8 mouse cellular contexts compared by ENCODE assay signal in the genomic region with DNA sequence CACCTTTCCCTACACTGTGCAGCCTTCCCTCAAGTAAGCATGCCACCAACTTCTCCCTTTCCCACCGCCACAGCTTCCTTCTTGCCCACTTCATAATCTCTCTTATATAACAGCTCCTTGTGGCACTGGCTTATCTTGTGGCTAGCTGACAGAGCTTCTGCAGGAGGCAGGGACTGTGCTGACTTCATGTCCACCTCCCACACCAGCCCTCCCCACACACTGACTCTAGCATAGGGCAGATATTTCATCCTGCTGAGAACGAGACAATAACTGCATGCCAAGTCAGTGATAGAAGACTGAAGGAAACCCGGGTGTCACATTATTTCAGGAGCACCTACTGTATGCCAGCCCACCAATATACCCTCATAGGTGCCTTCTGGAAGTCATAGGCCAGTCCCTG. TPM values are rescaled to one million over a fixed set of nuclear protein-coding genes. Genes with fewer than 3 reads are reported as not detected.
A peak's percentile ranks its signal among the peaks of the same experiment; 100 is the strongest.
DNase-seq lines count a peak whose midpoint lies in the region; ATAC-seq and TF ChIP-seq lines count a peak whose summit lies in the region.
"Had no signal": no experiment of that assay in that cellular context is flagged by ENCODE, and none has a peak within 500 bp of the region (broad histone marks: within the 10 kb centered on the region; RNA-seq: fewer than 3 reads in every experiment).

No protein-coding gene starts in this region.

- no peak for ATAC-seq in hindbrain, embryonic 16.5 days
- no peak for ATAC-seq in hindbrain, embryonic 11.5 days (ENCODE audit: low FRiP score)
- peak; percentile 9; the same call in 1 of the 2 replicates for ATAC-seq in liver, embryonic 15.5 days (ENCODE audit: insufficient read depth)
- ATAC-seq in forebrain, postnatal 0 days = no peak

- no peak for DNase-seq in hindbrain, embryonic 11.5 days (ENCODE audit: low spot score)
- peak; percentile 82 for DNase-seq in brain, adult 2 months (ENCODE audit: low read depth, low spot score)
- no peak for DNase-seq in embryonic facial prominence, embryonic 10.5 days (ENCODE audit: low spot score)
- DNase-seq in layer of hippocampus, adult 9-11 months = no peak
- DNase-seq in forebrain, postnatal 0 days = no peak
- DNase-seq: thymus, postnatal 4 days had no signal

- no peak overlapping the region for H3K4me2 ChIP-seq in hindbrain, embryonic 16.5 days (ENCODE audit: low read length)
- H3K4me2 ChIP-seq in hindbrain, embryonic 11.5 days (replicated peaks; ENCODE audit: low read depth, low read length) = no peak overlapping the region
- peak overlapping the region; percentile 90 for H3K4me2 ChIP-seq in liver, embryonic 15.5 days
- H3K4me2 ChIP-seq in forebrain, postnatal 0 days (ENCODE audit: low read depth) = no peak overlapping the region

- no peaks in the 10 kb centered on the region for H3K27me3 ChIP-seq in hindbrain, embryonic 16.5 days (replicated peaks; ENCODE audit: control insufficient read depth, insufficient read depth, low read length)
- H3K27me3 ChIP-seq in hindbrain, embryonic 11.5 days (ENCODE audit: control insufficient read depth, insufficient read depth, low read length) = no peaks in the 10 kb centered on the region
- no peaks in the 10 kb centered on the region for H3K27me3 ChIP-seq in embryonic facial prominence, embryonic 10.5 days (replicated peaks; ENCODE audit: low read depth, poor library complexity, severe bottlenecking)
- H3K27me3 ChIP-seq in liver, embryonic 15.5 days = no peaks in the 10 kb centered on the region
- no peaks in the 10 kb centered on the region for H3K27me3 ChIP-seq in forebrain, postnatal 0 days (ENCODE audit: insufficient read depth, low read length)

- peaks cover 10% of the 10 kb centered on the region for H3K4me1 ChIP-seq in hindbrain, embryonic 16.5 days (ENCODE audit: control insufficient read depth, insufficient read depth, low read depth, low read length)
- peaks cover 3% of the 10 kb centered on the region; the same call in 1 of the 2 replicates for H3K4me1 ChIP-seq in hindbrain, embryonic 11.5 days (replicated peaks; ENCODE audit: control insufficient read depth, insufficient read depth, low read length)
- H3K4me1 ChIP-seq in embryonic facial prominence, embryonic 10.5 days = peaks cover 54% of the 10 kb centered on the region
- peaks cover 79% of the 10 kb centered on the region for H3K4me1 ChIP-seq in liver, embryonic 15.5 days (replicated peaks)
- peaks cover 7% of the 10 kb centered on the region; the same call in 1 of the 2 replicates for H3K4me1 ChIP-seq in forebrain, postnatal 0 days (ENCODE audit: insufficient read depth)

- H3K4me3 ChIP-seq in hindbrain, embryonic 16.5 days (ENCODE audit: low read length) = no peak overlapping the region
- no peak overlapping the region for H3K4me3 ChIP-seq in hindbrain, embryonic 11.5 days (ENCODE audit: low read depth, low read length)
- H3K4me3 ChIP-seq in embryonic facial prominence, embryonic 10.5 days = peak overlapping the region; percentile 21
- H3K4me3 ChIP-seq in liver, embryonic 15.5 days (replicated peaks) = peak overlapping the region; percentile 79
- H3K4me3 ChIP-seq in forebrain, postnatal 0 days (ENCODE audit: low read depth, low read length) = no peak overlapping the region

- H3K27ac ChIP-seq in hindbrain, embryonic 16.5 days (ENCODE audit: low read depth, low read length) = 0 out of 2 replicates have a peak overlapping the region, but pooled peaks have one; percentile 24
- H3K27ac ChIP-seq in hindbrain, embryonic 11.5 days (ENCODE audit: low read depth, low read length) = no peak overlapping the region
- peak overlapping the region; percentile 70 for H3K27ac ChIP-seq in embryonic facial prominence, embryonic 10.5 days (replicated peaks)
- H3K27ac ChIP-seq in liver, embryonic 15.5 days (replicated peaks) = peak overlapping the region; percentile 99
- H3K27ac ChIP-seq in forebrain, postnatal 0 days (ENCODE audit: low read depth, low read length) = no peak overlapping the region

- 75% methylated on average over 3 of the region's 3 CpGs for WGBS in hindbrain, embryonic 16.5 days
- WGBS in hindbrain, embryonic 11.5 days = 81% methylated on average over 3 of the region's 3 CpGs
- 86% methylated on average over 3 of the region's 3 CpGs for WGBS in embryonic facial prominence, embryonic 10.5 days
- 8% methylated on average over 3 of the region's 3 CpGs for WGBS in liver, embryonic 15.5 days (ENCODE audit: insufficient replicate concordance)
- WGBS in forebrain, postnatal 0 days = 87% methylated on average over 3 of the region's 3 CpGs

- TF ChIP-seq CTCF in forebrain, postnatal 0 days (IDR thresholded peaks at IDR 0.05; ENCODE audit: low read depth) = no peak

- no peak overlapping the region for H3K9ac ChIP-seq in hindbrain, embryonic 16.5 days (ENCODE audit: low read depth, low read length)
- H3K9ac ChIP-seq in hindbrain, embryonic 11.5 days (ENCODE audit: low read depth, low read length) = no peak overlapping the region
- H3K9ac ChIP-seq in liver, embryonic 15.5 days = peak overlapping the region; percentile 91
- H3K9ac ChIP-seq in forebrain, postnatal 0 days = no peak overlapping the region

- H3K36me3 ChIP-seq in hindbrain, embryonic 16.5 days (ENCODE audit: control insufficient read depth, insufficient read depth, low read length) = peaks cover 12% of the 10 kb centered on the region
- H3K36me3 ChIP-seq in hindbrain, embryonic 11.5 days (ENCODE audit: control insufficient read depth, insufficient read depth, low read length) = no peaks in the 10 kb centered on the region
- peaks cover 37% of the 10 kb centered on the region for H3K36me3 ChIP-seq in embryonic facial prominence, embryonic 10.5 days (replicated peaks)
- H3K36me3 ChIP-seq in liver, embryonic 15.5 days (replicated peaks) = peaks cover 49% of the 10 kb centered on the region
- H3K36me3 ChIP-seq in forebrain, postnatal 0 days (ENCODE audit: insufficient read depth) = peaks cover 30% of the 10 kb centered on the region

- H3K9me3 ChIP-seq in hindbrain, embryonic 16.5 days (ENCODE audit: control insufficient read depth, low read length) = no peaks in the 10 kb centered on the region
- no peaks in the 10 kb centered on the region for H3K9me3 ChIP-seq in hindbrain, embryonic 11.5 days (ENCODE audit: control insufficient read depth, low read length)
- H3K9me3 ChIP-seq in embryonic facial prominence, embryonic 10.5 days = no peaks in the 10 kb centered on the region
- no peaks in the 10 kb centered on the region for H3K9me3 ChIP-seq in liver, embryonic 15.5 days (replicated peaks)
- no peaks in the 10 kb centered on the region for H3K9me3 ChIP-seq in forebrain, postnatal 0 days (ENCODE audit: low read length)

RNA-seq across cellular contexts. Expression of a gene that starts 4.2 kb away (rescaled TPM):
- 72.2 and 75.6 TPM in 2 replicates for polyA plus RNA-seq in hindbrain, embryonic 16.5 days (2015; fragmentation: Nextera tagmentation; extraction: Ambion mirVana)
- 77.5 and 80.1 TPM in 2 replicates for polyA plus RNA-seq in hindbrain, embryonic 11.5 days (2014; fragmentation: Nextera tagmentation; extraction: Ambion mirVana)
- polyA plus RNA-seq in embryonic facial prominence, embryonic 10.5 days (2016; fragmentation: Nextera tagmentation; extraction: Ambion mirVana) = 106 and 114 TPM in 2 replicates
- 582 and 589 TPM in 2 replicates for polyA plus RNA-seq in liver, embryonic 15.5 days (2015; fragmentation: Nextera tagmentation; extraction: Ambion mirVana)
- 35.8 and 37.6 TPM in 2 replicates for total RNA-seq in forebrain, postnatal 0 days (2014; rRNA removed)
- polyA plus RNA-seq in forebrain, postnatal 0 days (2015; fragmentation: Nextera tagmentation; extraction: Ambion mirVana) = 74.7 and 74.9 TPM in 2 replicates

RNA-seq across cellular contexts. Expression of a gene that starts 9.4 kb away (rescaled TPM):
- 61.8 and 62.3 TPM in 2 replicates for polyA plus RNA-seq in hindbrain, embryonic 16.5 days (2015; fragmentation: Nextera tagmentation; extraction: Ambion mirVana)
- 116 and 117 TPM in 2 replicates for polyA plus RNA-seq in hindbrain, embryonic 11.5 days (2014; fragmentation: Nextera tagmentation; extraction: Ambion mirVana)
- 117 and 120 TPM in 2 replicates for polyA plus RNA-seq in embryonic facial prominence, embryonic 10.5 days (2016; fragmentation: Nextera tagmentation; extraction: Ambion mirVana)
- polyA plus RNA-seq in liver, embryonic 15.5 days (2015; fragmentation: Nextera tagmentation; extraction: Ambion mirVana) = 51.3 and 52.9 TPM in 2 replicates
- total RNA-seq in forebrain, postnatal 0 days (2014; rRNA removed) = 29.1 and 36.6 TPM in 2 replicates
- 52.2 and 68.3 TPM in 2 replicates for polyA plus RNA-seq in forebrain, postnatal 0 days (2015; fragmentation: Nextera tagmentation; extraction: Ambion mirVana)

RNA-seq across cellular contexts. Expression of a gene that starts 9.7 kb away (rescaled TPM):
- 0.53 and 0.71 TPM in 2 replicates for polyA plus RNA-seq in hindbrain, embryonic 16.5 days (2015; fragmentation: Nextera tagmentation; extraction: Ambion mirVana)
- polyA plus RNA-seq in hindbrain, embryonic 11.5 days (2014; fragmentation: Nextera tagmentation; extraction: Ambion mirVana) = 0.91 and 1.8 TPM in 2 replicates
- polyA plus RNA-seq in embryonic facial prominence, embryonic 10.5 days (2016; fragmentation: Nextera tagmentation; extraction: Ambion mirVana) = 1.1 and 1.3 TPM in 2 replicates
- 0.06 and 0.15 TPM in 2 replicates for polyA plus RNA-seq in liver, embryonic 15.5 days (2015; fragmentation: Nextera tagmentation; extraction: Ambion mirVana)
- total RNA-seq in forebrain, postnatal 0 days (2014; rRNA removed) = 0.31 and 0.38 TPM in 2 replicates
- 0.50 and 0.72 TPM in 2 replicates for polyA plus RNA-seq in forebrain, postnatal 0 days (2015; fragmentation: Nextera tagmentation; extraction: Ambion mirVana)

RNA-seq across cellular contexts. Expression of a gene that starts 12.2 kb away (rescaled TPM):
- polyA plus RNA-seq in hindbrain, embryonic 16.5 days (2015; fragmentation: Nextera tagmentation; extraction: Ambion mirVana) = 11.2 and 11.5 TPM in 2 replicates
- polyA plus RNA-seq in hindbrain, embryonic 11.5 days (2014; fragmentation: Nextera tagmentation; extraction: Ambion mirVana) = 13.7 and 16.7 TPM in 2 replicates
- polyA plus RNA-seq in embryonic facial prominence, embryonic 10.5 days (2016; fragmentation: Nextera tagmentation; extraction: Ambion mirVana) = 11.0 and 13.2 TPM in 2 replicates
- 7.8 and 9.6 TPM in 2 replicates for polyA plus RNA-seq in liver, embryonic 15.5 days (2015; fragmentation: Nextera tagmentation; extraction: Ambion mirVana)
- 3.5 and 6.6 TPM in 2 replicates for total RNA-seq in forebrain, postnatal 0 days (2014; rRNA removed)
- 4.4 and 4.6 TPM in 2 replicates for polyA plus RNA-seq in forebrain, postnatal 0 days (2015; fragmentation: Nextera tagmentation; extraction: Ambion mirVana)

RNA-seq across cellular contexts. Expression of a gene that starts 35.6 kb away (rescaled TPM):
- 0.63 and 0.80 TPM in 2 replicates for polyA plus RNA-seq in hindbrain, embryonic 16.5 days (2015; fragmentation: Nextera tagmentation; extraction: Ambion mirVana)
- polyA plus RNA-seq in hindbrain, embryonic 11.5 days (2014; fragmentation: Nextera tagmentation; extraction: Ambion mirVana) = 0.94 and 1.0 TPM in 2 replicates
- polyA plus RNA-seq in embryonic facial prominence, embryonic 10.5 days (2016; fragmentation: Nextera tagmentation; extraction: Ambion mirVana) = 1.8 and 2.6 TPM in 2 replicates
- 0.22 and 0.32 TPM in 2 replicates for polyA plus RNA-seq in liver, embryonic 15.5 days (2015; fragmentation: Nextera tagmentation; extraction: Ambion mirVana)
- total RNA-seq in forebrain, postnatal 0 days (2014; rRNA removed) = 0.15 and 0.86 TPM in 2 replicates
- 0.31 and 0.51 TPM in 2 replicates for polyA plus RNA-seq in forebrain, postnatal 0 days (2015; fragmentation: Nextera tagmentation; extraction: Ambion mirVana)

Comparison
In these comparisons a context has a peak if more than half of its experiments do, and no peak if none do; other contexts are left out.
1. H3K27ac ChIP-seq: peak in hindbrain, embryonic 16.5 days (single experiment), embryonic facial prominence, embryonic 10.5 days (single experiment) and liver, embryonic 15.5 days (single experiment); none in hindbrain, embryonic 11.5 days (single experiment) and forebrain, postnatal 0 days (single experiment).
2. H3K4me3 ChIP-seq: peak in embryonic facial prominence, embryonic 10.5 days (single experiment) and liver, embryonic 15.5 days (single experiment); none in hindbrain, embryonic 16.5 days (single experiment), hindbrain, embryonic 11.5 days (single experiment) and forebrain, postnatal 0 days (single experiment).